Mouse (Mus musculus) bone marrow macrophage, adult 2 months (primary cell): ENCODE results near the gene 4921530L21Rik. TPM values are rescaled to one million over a fixed set of nuclear protein-coding genes. Genes with fewer than 3 reads are reported as not detected.

Source experiments
- H3K27ac ChIP-seq: 2 replicates; pipeline ENCODE4 v1.5.1; 2012; ENCODE audit warnings: low read depth, low read length; ENCODE audit not compliant: insufficient read depth
- H3K4me1 ChIP-seq: 2 replicates; pipeline ENCODE4 v1.6.1; 2012; ENCODE audit warnings: low read length; ENCODE audit not compliant: control insufficient read depth, insufficient read depth
- H3K4me3 ChIP-seq: 2 replicates; pipeline ENCODE4 v1.5.1; 2012; ENCODE audit warnings: mild to moderate bottlenecking, low read length, moderate library complexity; ENCODE audit not compliant: insufficient read depth
- CTCF ChIP-seq: IDR thresholded peaks from 2 replicates; pipeline ENCODE4 v1.5.1; 2012; ENCODE audit warnings: low read depth, mild to moderate bottlenecking, low read length, moderate library complexity
- POLR2A ChIP-seq: IDR thresholded peaks from 2 replicates; pipeline ENCODE4 v1.6.1; 2012; ENCODE audit warnings: mild to moderate bottlenecking, low read depth, low read length, borderline replicate concordance
- polyA plus RNA-seq: library from polyadenylated mRNA; stranded (reverse); fragments of >200 nt; gene quantifications from 2 replicates; pipeline ENCODE4 v1.2.4, GENCODE M21; 2012; ENCODE audit not compliant: missing spikeins, insufficient read depth, insufficient read length

The 4921530L21Rik gene
- polyA plus RNA-seq, 1 experiment, result not detected

- peaks cover 6% of the 10 kb centered on the region for H3K4me1 ChIP-seq
- no peak for TF ChIP-seq CTCF
- no peak for TF ChIP-seq POLR2A
- peak overlapping the region; percentile 61 for H3K27ac ChIP-seq
- H3K4me3 ChIP-seq, result no peak overlapping the region
Observed at GRCm38 (mm10) chr14:95926742-95927141, 45.7 kb downstream of the 4921530L21Rik start.

GRCm38 (mm10) chr14:95927810-95928785 lies 47.0 kb downstream of the 4921530L21Rik start:
- no peak for TF ChIP-seq POLR2A
- no peak for TF ChIP-seq CTCF
- H3K27ac ChIP-seq, result no peak overlapping the region
- peaks cover 6% of the 10 kb centered on the region for H3K4me1 ChIP-seq
- no peak overlapping the region for H3K4me3 ChIP-seq
